Mouse (Mus musculus): ENCODE results near the gene Appl2. TPM values are rescaled to one million over a fixed set of nuclear protein-coding genes. Genes with fewer than 3 reads are reported as not detected.
A peak's percentile ranks its signal among the peaks of the same experiment; 100 is the strongest.
"Not testable (repeated sequence)": the region's sequence is repeated elsewhere in the genome, so short reads cannot be mapped to it uniquely, and the experiment has no call there.

The Appl2 gene
- 10 to 100 TPM; 15.9 to 18.4 (median 17.7) TPM for total RNA-seq (2022)

DNA sequence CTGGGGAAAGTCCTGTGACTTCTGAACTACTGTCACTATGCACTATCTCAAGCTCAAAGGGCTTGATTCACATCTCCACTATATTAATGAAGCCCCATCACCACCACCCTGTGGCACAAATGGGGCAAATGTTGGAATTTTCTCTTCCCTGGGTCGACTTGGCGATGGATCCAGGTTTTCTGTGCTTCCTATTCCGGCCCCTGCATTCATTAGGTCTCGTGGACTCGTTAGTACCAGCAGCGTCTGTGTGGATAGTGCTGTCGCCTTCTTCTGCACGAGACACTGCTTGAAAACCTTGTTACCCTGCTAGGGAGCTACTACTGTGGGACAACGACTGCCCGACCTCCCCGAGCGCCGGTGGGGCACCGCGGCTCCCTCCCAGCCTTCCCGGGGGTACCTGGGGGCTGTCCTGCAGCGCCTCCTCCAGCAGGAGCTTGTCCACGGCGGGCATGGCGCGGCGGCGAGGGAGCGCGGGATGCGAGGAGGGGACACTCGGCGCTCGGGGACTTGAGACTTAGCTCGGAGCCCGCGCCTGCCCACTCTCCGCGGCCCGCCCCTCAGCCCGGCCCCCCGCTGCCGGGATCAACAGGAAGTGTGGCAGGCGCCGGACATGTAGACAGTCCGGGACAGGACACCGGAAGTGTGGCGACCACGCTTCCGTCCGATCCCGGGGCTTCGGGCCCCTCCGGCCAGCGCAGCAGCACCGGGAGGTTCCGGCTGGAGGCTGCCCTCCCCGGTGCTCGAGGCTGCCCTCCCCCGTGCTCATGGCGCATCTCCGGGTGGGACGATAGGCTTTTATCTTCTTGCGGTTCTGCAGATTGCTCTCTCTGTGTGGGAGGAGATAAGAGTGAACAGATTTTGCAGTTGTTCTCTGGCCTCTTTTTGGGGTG, at the start of gene Appl2:
Gene Appl2 (minus strand): TSS at position 608 of the 890 bp plus-strand sequence.
- DNase-seq (ENCODE audit: low spot score in 2 of 2), result peak; percentile 91 to 95

DNA sequence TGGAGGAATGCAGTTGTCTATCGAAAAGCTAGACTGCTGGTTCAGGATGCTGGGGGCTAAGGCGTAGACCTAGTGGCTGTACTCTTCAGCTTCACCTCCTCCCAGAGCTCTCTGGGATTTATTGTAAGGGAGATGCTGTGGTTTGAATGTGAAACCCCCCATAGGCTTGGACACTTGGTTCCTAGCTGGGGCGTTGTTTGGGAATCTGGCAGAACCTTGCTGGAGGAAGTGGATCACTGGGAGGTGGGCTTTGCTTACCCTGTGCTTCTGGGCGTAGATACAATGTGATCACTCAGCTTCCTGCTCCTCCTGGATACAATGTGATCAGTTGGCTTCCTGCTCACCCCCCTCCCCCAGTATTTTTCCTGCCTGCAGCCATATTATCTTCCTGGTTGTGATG, 47.7 kb upstream of the Appl2 start:
- no peak for DNase-seq (ENCODE audit: low spot score in 2 of 2)

DNA sequence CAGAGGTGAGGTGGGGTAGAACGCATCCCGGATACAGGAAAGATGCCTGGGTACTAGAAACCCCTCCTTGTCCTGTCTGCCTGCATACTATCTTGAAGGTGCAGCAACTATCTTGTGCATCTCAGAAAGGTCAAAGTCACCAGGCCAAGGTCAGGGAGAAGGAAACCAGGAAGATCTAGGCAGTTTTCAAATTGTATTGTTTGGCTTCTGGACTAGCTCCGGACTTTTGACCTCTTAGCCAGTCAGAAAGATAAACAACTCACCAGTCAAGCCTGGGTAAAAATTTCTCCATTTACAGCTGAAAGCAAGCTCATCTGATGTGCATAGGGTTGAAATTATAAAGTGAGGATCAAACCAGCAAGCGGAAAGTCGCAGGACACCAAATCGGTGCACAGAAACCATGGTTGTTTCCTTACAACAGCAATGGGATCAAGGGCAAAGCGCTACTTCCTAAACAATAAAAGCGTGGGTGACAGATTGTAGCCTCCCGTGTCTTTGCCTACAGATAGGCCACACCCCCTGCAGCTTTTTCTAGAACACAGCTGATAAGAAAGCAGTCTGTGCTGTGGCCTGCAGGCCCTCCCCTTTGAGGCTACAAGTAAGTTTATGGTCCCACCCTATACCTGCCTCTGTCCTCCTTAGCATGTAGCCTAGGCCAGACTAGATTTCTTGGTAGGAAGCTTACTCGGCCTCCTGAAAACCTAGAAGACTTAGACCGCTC, 43.8 kb upstream of the Appl2 start:
- no peak for DNase-seq (ENCODE audit: low spot score in 2 of 2)

DNA sequence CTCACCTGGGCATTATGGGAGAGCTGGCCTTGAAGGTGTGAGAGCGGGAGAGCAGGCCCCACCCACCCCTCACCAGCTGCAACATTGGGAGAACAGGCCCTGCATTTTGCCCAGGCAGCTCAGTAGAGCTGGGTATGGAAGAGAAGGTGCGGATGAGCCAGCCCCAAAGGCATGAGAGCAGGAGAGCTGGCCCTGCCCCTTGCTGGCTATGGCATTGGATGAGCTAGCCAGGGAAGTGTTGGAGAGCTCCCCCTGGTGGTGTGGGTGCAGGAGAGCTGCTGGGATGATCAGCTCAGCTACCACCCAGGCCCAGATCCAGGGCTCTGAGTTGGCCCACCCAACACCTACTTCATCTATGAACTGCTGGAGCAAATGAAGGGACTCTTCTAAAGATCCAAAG, 39.7 kb upstream of the Appl2 start:
- no peak for DNase-seq (ENCODE audit: low spot score in 2 of 2)

- DNase-seq (ENCODE audit: low spot score in 2 of 2), result no peak
Measured at GRCm38 (mm10) chr10:83681334-83681733, 32.8 kb upstream of the Appl2 start.

DNA sequence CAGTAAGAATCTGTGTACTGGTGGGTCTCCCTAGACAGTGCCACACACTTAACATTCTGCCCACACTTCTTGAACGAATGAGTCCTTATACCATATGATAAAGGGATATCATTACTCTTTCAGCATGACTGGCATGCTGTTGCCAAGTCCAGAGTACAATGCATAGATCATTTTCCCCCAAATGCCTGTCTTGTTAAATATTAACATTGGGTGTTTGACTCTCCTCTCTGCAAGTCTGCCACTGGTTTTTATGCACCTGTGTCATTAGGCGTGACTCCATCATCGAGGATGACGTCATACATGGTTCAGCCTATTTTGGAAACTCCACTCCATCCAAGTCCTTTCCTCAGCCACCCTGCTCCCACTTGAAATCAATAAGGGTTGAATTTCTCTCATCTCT, 18.0 kb upstream of the Appl2 start:
- DNase-seq (ENCODE audit: low spot score in 2 of 2), result no peak

DNA sequence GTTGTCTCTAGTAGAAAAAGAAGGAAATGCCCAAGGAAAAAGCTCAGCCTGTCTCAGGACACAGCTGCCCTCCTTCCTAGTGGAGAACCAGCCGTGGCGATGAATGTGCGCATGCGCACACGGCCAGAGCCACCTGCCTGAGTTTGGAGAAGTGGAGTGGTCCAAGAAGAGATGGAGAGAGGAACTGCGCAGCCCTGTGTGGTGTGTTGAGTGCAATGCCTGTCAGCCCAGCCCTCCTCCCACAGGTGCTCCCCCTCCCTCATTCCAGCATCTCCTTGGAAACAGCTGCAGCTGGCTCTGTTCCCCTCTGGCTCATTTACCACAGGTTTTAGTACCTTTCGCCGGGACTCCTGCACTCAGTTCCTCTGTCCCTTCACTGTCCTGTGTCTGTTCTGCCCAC, 13.4 kb upstream of the Appl2 start:
- no peak for DNase-seq (ENCODE audit: low spot score in 2 of 2)

GRCm38 (mm10) chr10:83660605-83661004, 12.1 kb upstream of the Appl2 start:
- no peak for DNase-seq (ENCODE audit: low spot score in 2 of 2)

- DNase-seq (ENCODE audit: low spot score in 2 of 2), result no peak
Measured at GRCm38 (mm10) chr10:83654591-83654990, 6.1 kb upstream of the Appl2 start.

- DNase-seq (ENCODE audit: low spot score in 2 of 2), result not testable (repeated sequence)
Measured at GRCm38 (mm10) chr10:83652205-83652866, 3.8 kb upstream of the Appl2 start.

DNA sequence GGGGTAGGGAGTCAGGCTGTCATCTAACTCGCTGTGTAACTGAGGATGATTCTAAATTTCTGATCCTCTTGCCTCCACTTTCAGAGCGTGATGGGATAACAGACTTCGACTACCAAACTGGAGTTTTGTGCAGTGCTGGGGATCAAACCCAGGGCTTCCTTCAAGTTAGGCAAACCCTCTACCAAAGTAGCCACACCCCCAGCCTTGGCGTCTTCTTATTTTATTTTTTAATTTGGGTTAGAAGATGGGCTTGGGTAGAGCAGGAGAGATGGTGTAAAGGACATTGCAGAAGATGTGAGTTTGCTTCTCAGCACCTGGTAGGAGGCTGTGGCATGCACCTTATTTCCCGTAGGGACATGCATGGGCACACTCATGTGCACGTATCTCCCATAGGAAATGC, 499 bp upstream of the Appl2 start:
- DNase-seq (ENCODE audit: low spot score in 2 of 2), result no peak

GRCm38 (mm10) chr10:83646351-83646885, 2.1 kb downstream of the Appl2 start:
- no peak for DNase-seq (ENCODE audit: low spot score in 2 of 2)

- no peak for DNase-seq (ENCODE audit: low spot score in 2 of 2)
Measured at GRCm38 (mm10) chr10:83645716-83645990, 2.9 kb downstream of the Appl2 start.

DNA sequence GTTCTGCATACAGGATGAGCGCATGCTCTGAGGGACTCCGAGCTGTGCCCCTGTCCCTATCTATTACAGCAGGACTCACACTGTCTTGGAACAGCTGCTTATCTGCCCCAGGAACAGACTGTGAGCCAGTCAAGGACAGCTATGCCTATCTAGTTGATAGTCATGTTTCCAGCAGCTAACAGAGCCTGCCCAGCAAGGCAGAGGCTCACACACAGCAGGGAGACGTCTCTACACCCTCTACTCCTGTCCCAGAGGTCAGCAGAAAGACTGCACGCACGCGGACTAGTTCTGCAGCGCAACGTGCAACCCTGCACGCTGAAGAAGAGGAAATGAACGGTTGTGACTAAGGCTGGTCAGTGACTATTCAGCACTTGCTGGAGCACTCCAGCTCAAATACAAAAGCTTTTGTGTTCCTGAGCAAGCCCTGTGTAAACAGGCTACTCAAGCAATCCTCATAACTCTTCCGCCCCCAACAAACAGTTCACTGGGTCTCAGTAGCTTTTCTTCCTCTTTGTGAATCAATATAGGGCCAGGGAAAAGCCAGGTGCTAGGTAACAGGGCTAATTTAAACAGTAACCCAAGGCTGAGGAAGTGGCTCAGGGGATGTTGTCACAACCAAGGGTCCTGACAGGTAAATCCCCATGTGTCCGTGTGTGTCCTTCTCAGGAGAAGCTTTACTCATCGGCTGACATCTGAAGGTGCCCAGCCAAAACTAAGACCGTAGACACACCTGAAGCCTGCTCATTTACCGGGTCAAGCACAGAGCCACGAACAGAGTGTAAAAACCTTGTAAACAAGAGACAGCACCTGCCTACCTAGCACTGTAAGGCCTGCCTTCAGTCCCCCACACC, 3.4 kb downstream of the Appl2 start:
- DNase-seq (ENCODE audit: low spot score in 2 of 2), result no peak

GRCm38 (mm10) chr10:83644167-83644566, 4.4 kb downstream of the Appl2 start:
- no peak for DNase-seq (ENCODE audit: low spot score in 2 of 2)

GRCm38 (mm10) chr10:83641641-83642040, 6.9 kb downstream of the Appl2 start:
- DNase-seq (ENCODE audit: low spot score in 2 of 2), result no peak

DNA sequence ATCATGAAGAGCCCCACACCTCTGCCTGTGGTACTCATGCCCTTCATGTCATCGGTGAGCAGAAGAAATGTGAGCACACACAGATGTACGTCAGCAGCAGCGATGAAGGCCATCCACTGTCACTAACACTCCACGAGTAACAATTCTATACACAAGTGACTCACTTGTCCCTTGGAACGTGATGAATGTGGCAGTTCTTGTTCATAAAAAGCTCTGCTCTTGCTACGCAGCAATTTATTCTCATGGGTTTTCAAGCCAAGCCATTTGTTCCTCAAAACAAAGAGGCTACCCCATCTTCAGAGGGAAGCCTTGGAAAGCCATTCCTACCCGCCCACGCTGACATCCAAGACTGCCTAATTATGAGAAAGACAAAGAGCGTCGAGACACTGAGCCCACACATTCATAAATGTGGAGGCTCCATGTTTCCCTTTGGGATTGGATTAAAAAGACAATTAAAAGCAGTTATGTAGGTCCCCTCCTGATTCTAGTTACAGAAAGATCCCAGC, 8.6 kb downstream of the Appl2 start:
- no peak for DNase-seq (ENCODE audit: low spot score in 2 of 2)

GRCm38 (mm10) chr10:83637295-83637694, 11.2 kb downstream of the Appl2 start:
- peak; percentile 81 to 90 for DNase-seq (ENCODE audit: low spot score in 2 of 2)

DNA sequence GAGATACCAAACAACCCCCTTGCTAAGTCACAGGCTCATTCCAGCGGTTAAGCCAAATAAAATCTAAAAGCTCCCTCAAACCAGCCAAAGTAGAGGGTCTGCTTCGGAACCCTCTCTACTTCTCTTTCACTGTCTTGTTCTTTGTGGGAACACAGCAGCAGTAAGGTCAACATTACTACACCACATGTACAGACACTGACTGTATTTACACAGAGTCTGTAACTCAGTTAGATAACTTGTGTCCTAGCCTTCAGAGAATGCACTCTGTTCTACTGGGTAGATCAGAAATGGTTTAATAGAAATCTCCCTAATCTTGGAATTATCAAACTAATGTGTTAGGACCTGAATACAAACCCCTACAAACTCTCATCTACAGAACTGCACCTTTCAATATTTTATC, 12.3 kb downstream of the Appl2 start:
- DNase-seq (ENCODE audit: low spot score in 2 of 2), result no peak

GRCm38 (mm10) chr10:83634461-83634860, 14.1 kb downstream of the Appl2 start:
- DNase-seq (ENCODE audit: low spot score in 2 of 2), result no peak

GRCm38 (mm10) chr10:83632806-83633374, 15.6 kb downstream of the Appl2 start:
- no peak for DNase-seq (ENCODE audit: low spot score in 2 of 2)

Data from gastrocnemius, adult 8-10 months (tissue).